Mouse (Mus musculus) mouse trophoblast stem cell (cell line): ENCODE results near the gene Mtr.
"Not testable (repeated sequence)": the region's sequence is repeated elsewhere in the genome, so short reads cannot be mapped to it uniquely, and the experiment has no call there.

ENCODE experiments used
- in situ Hi-C, 2 experiments: fragments of 300-500 bp; cut with MseI, MboI; formaldehyde crosslinking; loops; 2 replicates in 1 of 2; 3 replicates in 1 of 2; pipeline ENCODE4 v1.15.1; 2025

The Mtr gene

DNA sequence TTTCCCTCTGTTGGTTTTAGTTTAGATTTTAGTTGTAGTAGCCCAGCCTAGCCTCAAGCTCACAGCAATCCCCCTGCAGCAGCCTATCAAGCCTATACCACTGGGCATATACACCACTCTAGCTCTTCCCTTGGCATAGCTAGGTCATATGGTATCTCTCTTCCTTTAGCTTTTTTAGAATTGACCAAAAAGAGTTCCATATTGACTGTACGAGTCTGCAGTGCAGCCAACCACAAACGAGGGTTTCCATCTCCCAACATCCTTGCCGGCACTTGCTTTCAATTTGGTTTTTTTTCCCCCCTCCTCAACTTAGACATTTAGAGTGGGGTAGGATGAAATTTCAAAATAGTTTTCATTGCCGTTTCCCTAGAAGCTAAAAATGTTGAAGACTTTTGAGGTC lies 95.5 kb downstream of the Mtr start:
- in situ Hi-C loops, result no loop called here

GRCm38 (mm10) chr13:12160121-12160475 lies 97.8 kb downstream of the Mtr start:
- in situ Hi-C loops, result no loop called here

DNA sequence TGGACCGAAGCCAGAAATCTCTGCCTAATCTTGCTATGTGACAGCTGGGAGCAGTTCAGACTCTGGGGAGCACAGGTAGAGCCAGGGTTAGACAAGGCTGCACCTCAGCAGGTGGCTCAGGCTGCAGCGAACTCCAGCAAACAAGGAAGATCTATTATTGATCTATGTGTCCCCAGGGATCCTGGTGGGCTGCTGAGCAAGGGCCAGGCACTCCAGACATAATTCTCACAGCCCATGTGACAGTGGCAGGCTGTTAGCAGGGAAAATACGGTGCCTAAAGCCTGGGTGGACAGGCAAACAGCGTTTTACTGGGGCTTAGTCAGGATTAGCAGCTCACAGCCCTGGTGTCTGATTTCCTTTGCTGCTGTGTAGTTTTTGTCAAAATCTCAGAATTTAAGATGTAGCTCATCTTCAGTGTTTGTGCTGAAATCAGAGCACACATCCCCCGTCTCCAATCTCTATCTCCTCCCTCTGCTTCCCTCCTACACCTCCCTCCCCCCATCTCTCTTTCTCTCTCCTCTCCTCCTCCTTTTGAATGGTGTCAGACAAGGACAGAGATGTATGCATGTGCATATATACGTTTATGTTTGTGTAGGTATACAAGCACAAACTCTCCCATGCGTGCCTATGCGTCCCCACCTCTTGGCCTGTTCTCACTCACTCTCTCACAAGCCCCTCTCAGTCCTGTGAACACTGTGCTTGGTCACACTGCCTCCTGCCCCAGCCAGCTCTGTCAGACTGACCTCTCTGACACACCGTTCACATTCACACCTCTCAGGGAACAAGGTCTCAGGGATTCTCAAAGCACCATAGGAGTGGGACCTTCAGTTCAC lies 98.4 kb downstream of the Mtr start:
- in situ Hi-C loops, result no loop called here

GRCm38 (mm10) chr13:12153922-12154321 lies 104.0 kb downstream of the Mtr start:
- in situ Hi-C loops, result no loop called here

- in situ Hi-C loops, result no loop called here
Observed at GRCm38 (mm10) chr13:12146918-12147507, 110.9 kb downstream of the Mtr start.

GRCm38 (mm10) chr13:12146402-12146801 lies 111.5 kb downstream of the Mtr start:
- in situ Hi-C loops, result no loop called here

DNA sequence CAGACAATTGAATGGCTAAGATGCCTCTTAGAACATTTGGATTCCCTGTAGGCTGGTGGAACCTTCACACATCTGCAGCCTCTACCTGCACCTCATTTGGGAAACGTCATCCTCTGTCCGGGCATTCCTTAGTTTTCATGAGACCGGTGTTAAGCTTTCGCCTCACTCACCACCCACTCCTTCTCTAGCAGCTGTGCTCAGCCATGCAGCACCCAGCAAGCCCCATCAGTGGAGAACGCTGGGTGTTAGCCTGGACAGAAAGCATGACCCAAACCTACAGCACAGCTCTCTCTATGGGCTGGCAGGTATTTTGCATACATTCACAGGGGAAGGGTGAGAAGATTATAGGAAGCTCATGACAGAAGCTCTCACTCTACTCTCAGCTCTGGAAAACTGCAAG lies 114.6 kb downstream of the Mtr start:
- in situ Hi-C loops, result no loop called here

DNA sequence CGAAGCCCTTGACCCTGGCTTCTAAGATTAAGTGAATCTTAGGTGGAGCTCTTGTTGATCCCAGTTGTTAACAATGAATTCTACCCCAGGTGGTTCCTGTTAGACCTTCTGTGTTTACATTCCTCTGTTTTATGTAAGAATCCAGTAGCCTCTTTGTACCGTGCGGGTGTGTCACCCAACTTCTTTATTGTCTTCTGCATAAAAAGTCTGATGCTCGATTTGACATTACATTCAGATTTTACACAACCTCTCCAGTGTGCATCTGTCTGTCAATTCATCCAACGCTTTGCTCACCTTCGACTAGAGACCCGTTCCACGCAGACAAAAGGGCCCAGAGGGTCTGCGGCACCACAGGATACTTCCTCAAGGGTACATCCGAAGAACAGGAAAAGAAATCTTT lies 121.5 kb downstream of the Mtr start:
- in situ Hi-C loops, result not testable (repeated sequence)

DNA sequence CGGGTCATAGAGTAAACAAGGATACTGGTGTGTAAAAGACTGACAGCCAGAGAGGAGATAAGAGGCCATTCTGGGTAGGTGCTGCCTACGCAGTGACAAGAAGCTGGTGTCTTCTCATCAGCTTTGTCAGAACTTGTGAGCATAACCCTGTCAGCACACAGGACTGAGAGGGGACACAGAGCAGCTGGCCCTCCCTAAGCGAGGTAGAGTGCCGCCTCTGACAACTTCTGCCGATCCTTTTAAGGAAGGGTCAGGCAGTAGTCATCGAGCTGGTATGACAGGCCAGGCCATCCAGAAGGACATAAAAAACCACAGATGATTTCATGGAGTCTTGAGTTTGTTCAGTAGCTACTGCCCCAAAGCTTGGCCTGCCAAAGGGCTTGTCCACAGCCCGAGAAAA lies 124.4 kb downstream of the Mtr start:
- in situ Hi-C loops, result no loop called here
